Mouse (Mus musculus): ENCODE data around the gene Acot3. TPM values are rescaled to one million over a fixed set of nuclear protein-coding genes. Genes with fewer than 3 reads are reported as not detected.

The Acot3 gene
- 1.8 TPM for polyA plus RNA-seq (2015; fragmentation: Illumina TruSeq; extraction: RNeasy Lipid Tissue Mini Kit (QIAGEN cat#74804); ENCODE audit: low read depth, low replicate concordance)

GRCm38 (mm10) chr12:84051937-84052474 is at the start of gene Acot3:
Gene Acot3, plus strand, starts transcription at chr12:84052144.

DNA sequence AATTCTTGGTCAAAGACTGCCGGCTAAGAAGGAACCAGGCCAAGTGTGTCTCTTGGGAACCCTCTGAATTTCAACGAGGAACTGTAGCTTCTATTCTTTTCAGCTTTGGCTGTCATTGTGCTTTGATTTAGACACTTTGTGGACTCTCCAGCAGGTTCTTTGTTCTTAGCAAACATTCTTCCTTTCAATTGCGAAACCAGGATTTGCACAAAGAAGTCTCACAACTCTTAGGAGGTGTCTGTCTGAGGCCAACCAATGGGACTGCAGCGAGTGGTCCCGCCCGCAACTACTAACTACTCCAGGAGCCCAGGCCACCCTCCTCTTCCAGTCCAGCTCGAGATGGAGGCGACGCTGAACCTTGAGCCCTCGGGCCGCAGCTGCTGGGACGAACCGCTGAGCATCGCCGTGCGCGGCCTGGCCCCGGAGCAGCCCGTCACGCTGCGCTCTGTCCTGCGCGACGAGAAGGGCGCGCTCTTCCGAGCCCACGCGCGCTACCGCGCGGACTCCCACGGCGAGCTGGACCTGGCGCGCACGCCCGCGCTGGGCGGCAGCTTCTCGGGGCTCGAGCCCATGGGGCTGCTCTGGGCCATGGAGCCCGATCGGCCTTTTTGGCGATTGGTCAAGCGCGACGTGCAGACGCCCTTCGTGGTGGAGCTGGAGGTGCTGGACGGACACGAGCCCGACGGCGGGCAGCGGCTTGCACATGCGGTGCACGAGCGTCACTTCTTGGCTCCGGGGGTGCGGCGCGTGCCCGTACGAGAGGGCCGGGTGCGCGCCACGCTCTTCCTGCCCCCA is 42.6 kb upstream of the Acot3 start, which contains the start of gene Acot1:
Acot1 (plus strand) TSS at position 320 of the 795 bp plus-strand sequence.

DNA sequence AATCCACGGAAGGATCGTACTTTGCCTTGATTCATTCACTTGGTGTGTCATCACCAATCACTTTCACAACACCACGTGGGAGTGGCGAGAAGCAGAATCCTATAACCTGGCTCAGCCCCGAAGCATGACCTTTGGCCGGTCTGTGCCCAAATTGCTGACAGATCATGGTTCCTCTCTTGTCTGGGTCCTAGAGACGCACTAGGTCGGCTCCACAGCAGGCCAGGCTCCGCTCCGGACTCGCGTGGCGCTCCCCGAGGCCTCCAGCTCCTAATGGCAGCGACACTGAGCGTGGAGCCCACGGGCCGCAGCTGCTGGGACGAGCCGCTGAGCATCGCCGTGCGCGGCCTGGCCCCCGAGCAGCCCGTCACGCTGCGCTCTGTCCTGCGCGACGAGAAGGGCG is 13.7 kb upstream of the Acot3 start, which contains the start of gene Acot4:
Acot4 (plus strand) TSS at position 139 of the 400 bp plus-strand sequence.

DNA sequence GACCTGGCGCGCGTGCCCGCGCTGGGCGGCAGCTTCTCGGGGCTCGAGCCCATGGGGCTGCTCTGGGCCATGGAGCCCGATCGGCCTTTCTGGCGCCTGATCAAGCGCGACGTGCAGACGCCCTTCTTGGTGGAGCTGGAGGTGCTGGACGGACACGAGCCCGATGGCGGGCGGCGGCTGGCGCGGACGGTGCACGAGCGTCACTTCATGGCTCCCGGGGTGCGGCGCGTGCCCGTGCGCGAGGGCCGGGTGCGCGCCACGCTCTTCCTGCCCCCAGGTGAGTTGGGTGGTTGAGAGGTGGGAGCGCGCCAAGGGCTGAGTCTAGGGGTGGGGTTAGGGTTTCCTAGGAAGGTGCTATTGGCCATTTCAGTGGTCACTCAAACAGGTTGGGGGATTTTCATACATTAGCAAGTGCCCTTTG is 13.2 kb upstream of the Acot3 start, which contains the start of gene Gm49366:
Gm49366 (plus strand) TSS at position 245 of the 421 bp plus-strand sequence.

DNA sequence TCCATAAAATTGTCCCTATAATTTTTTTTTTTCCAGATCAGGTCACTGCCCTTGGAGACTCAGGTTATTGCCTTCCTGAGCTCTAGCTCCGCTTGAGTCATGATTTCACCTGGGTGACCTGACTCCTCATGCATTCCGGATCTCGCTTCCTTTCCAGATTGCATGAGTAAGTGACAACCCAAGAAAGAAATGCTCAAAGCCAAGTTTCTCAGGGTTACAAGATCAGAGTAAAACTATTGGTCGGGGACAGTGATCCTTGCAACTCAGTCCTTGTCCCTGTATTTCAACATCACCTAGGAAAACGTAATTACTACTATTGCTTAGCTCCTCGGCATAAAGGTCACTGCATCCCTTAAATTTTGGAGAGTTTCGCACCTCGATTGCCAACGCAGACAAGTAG is 17.0 kb downstream of the Acot3 start, which contains the start of gene Acot5:
Acot5 (plus strand) TSS at position 340 of the 400 bp plus-strand sequence.

DNA sequence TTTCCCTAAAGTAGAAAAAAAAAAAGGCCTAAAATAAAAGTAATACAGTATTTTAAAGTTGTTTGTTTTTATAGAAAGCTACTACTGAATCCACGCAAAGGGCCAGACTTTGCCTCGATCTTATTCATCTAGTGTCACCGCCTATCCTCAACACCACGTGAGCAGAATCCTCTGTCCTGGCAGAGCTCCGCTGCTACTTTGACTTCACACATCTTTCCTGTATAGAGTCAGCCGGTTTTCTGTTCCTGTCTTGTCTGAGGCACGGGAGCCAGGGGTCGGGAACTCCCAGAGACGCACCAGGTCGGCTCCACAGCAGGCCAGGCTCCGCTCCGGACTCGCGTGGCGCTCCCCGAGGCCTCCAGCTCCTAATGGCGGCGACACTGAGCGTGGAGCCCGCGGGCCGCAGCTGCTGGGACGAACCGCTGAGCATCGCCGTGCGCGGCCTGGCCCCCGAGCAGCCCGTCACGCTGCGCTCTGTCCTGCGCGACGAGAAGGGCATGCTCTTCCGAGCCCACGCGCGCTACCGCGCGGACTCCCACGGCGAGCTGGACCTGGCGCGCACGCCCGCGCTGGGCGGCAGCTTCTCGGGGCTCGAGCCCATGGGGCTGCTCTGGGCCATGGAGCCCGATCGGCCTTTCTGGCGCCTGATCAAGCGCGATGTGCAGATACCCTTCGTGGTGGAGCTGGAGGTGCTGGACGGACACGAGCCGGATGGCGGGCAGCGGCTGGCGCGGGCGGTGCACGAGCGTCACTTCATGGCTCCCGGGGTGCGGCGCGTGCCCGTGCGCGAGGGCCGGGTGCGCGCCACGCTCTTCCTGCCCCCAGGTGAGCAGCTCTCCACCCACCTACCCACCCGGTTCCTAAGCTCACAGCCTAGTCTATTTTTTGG is 48.9 kb downstream of the Acot3 start, which contains the start of gene Acot6:
Acot6 (plus strand) TSS at position 51 of the 889 bp plus-strand sequence.

Other genes starting within 250 kb of the Acot3 start
- 42.0 TPM for gene Numb, start 130.2 kb upstream of the Acot3 start, polyA plus RNA-seq (2015; fragmentation: Illumina TruSeq; extraction: RNeasy Lipid Tissue Mini Kit (QIAGEN cat#74804); ENCODE audit: low read depth, low replicate concordance)
- 10.2 TPM for gene Riox1, start 101.5 kb upstream of the Acot3 start, polyA plus RNA-seq (2015; fragmentation: Illumina TruSeq; extraction: RNeasy Lipid Tissue Mini Kit (QIAGEN cat#74804); ENCODE audit: low read depth, low replicate concordance)
- gene Heatr4, start 67.3 kb upstream of the Acot3 start, polyA plus RNA-seq (2015; fragmentation: Illumina TruSeq; extraction: RNeasy Lipid Tissue Mini Kit (QIAGEN cat#74804); ENCODE audit: low read depth, low replicate concordance): not detected
- 5.5 TPM for gene Acot2, start 64.3 kb upstream of the Acot3 start, polyA plus RNA-seq (2015; fragmentation: Illumina TruSeq; extraction: RNeasy Lipid Tissue Mini Kit (QIAGEN cat#74804); ENCODE audit: low read depth, low replicate concordance)
- gene Acot1, start 42.7 kb upstream of the Acot3 start, polyA plus RNA-seq (2015; fragmentation: Illumina TruSeq; extraction: RNeasy Lipid Tissue Mini Kit (QIAGEN cat#74804); ENCODE audit: low read depth, low replicate concordance): 35.0 TPM
- 1.4 TPM for gene Acot4, start 13.8 kb upstream of the Acot3 start, polyA plus RNA-seq (2015; fragmentation: Illumina TruSeq; extraction: RNeasy Lipid Tissue Mini Kit (QIAGEN cat#74804); ENCODE audit: low read depth, low replicate concordance)
- gene Gm49366, start 13.2 kb upstream of the Acot3 start, polyA plus RNA-seq (2015; fragmentation: Illumina TruSeq; extraction: RNeasy Lipid Tissue Mini Kit (QIAGEN cat#74804); ENCODE audit: low read depth, low replicate concordance): not detected
- 3.6 TPM for gene Acot5, start 17.2 kb downstream of the Acot3 start, polyA plus RNA-seq (2015; fragmentation: Illumina TruSeq; extraction: RNeasy Lipid Tissue Mini Kit (QIAGEN cat#74804); ENCODE audit: low read depth, low replicate concordance)
- gene Acot6, start 48.5 kb downstream of the Acot3 start, polyA plus RNA-seq (2015; fragmentation: Illumina TruSeq; extraction: RNeasy Lipid Tissue Mini Kit (QIAGEN cat#74804); ENCODE audit: low read depth, low replicate concordance): 5.0 TPM
- 63.1 TPM for gene Dnal1, start 62.2 kb downstream of the Acot3 start, polyA plus RNA-seq (2015; fragmentation: Illumina TruSeq; extraction: RNeasy Lipid Tissue Mini Kit (QIAGEN cat#74804); ENCODE audit: low read depth, low replicate concordance)
- 3.8 TPM for gene Pnma1, start 96.3 kb downstream of the Acot3 start, polyA plus RNA-seq (2015; fragmentation: Illumina TruSeq; extraction: RNeasy Lipid Tissue Mini Kit (QIAGEN cat#74804); ENCODE audit: low read depth, low replicate concordance)
- 6.4 TPM for gene Elmsan1, start 166.7 kb downstream of the Acot3 start, polyA plus RNA-seq (2015; fragmentation: Illumina TruSeq; extraction: RNeasy Lipid Tissue Mini Kit (QIAGEN cat#74804); ENCODE audit: low read depth, low replicate concordance)
- 51.7 TPM for gene Ptgr2, start 233.1 kb downstream of the Acot3 start, polyA plus RNA-seq (2015; fragmentation: Illumina TruSeq; extraction: RNeasy Lipid Tissue Mini Kit (QIAGEN cat#74804); ENCODE audit: low read depth, low replicate concordance)